Mouse (Mus musculus) heart, adult 2 months (tissue): ENCODE results near the gene Ptch2.

Source experiments
- CTCF ChIP-seq: fragments of 200-600 bp; IDR thresholded peaks from 2 replicates; pipeline ENCODE4 v1.8.1; 2022; ENCODE audit warnings: antibody characterized with exemption, mild to moderate bottlenecking, moderate library complexity
- EP300 ChIP-seq: fragments of 200-500 bp; IDR thresholded peaks from 2 replicates; pipeline ENCODE4 v1.6.1; 2011; ENCODE audit warnings: low read depth, low read length, control low read depth; ENCODE audit not compliant: insufficient read depth
- POLR2A ChIP-seq: fragments of 200-500 bp; IDR thresholded peaks from 2 replicates; pipeline ENCODE4 v1.6.1; 2011; ENCODE audit warnings: mild to moderate bottlenecking, low read depth, low read length, control low read depth; ENCODE audit not compliant: insufficient read depth

- no peak for TF ChIP-seq POLR2A
- TF ChIP-seq CTCF: no peak
- TF ChIP-seq EP300: no peak
These were observed 35.3 kb downstream of the Ptch2 start for GRCm38 (mm10) chr4:117131198-117131597.
